Mouse (Mus musculus) embryo, embryonic 9.5 days (tissue): Measurements from ENCODE around the gene Zfp977.
"Not testable (repeated sequence)": the region's sequence is repeated elsewhere in the genome, so short reads cannot be mapped to it uniquely, and the experiment has no call there.

Experiments
- DNase-seq: peaks from one replicate; pipeline ENCODE4 v3.0.0-alpha.2; 2017; ENCODE audit errors: extremely low spot score

Zfp977 gene

DNA sequence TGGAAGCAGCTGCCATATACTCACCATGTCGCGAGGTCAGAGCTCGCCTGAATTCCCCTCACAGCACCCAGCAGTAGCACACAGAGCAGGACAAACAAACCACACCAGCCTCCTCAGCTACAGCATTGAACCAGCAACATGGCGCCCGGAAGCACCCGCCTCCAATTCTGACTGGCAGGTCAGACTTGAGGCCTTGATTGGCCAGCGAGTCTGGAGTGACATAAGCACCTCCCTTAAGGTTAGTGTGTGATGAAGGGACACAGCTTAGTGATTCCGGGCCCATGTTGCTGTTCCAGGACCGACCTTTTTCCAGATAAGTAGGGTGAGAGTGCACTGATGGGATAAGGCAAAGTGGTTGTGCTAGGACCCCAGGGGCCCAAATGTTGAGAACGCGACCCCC is at the start of gene Zfp977:
Gene Zfp977 (minus strand): TSS at position 135 of the 400 bp plus-strand sequence.
- DNase-seq: not testable (repeated sequence)

DNA sequence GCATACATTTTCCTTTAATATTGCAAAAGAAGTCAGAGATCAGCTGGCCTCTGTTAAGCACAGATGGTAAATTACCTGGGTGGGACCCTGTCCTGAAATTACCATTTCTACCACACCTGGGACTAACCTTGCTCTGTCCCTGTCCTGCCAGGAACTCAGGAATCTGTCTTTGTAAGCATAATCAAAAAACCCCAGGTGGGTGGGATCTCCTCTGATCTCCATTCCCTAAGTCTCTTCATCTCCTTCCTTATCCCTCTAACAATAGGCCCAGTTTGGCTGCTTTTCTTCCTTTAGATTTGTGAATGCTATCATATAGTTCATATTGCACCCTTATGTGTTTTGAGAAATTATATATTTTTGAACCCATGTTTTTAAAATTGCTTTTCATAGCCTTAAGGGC is 38.7 kb upstream of the Zfp977 start:
- DNase-seq: not testable (repeated sequence)

DNA sequence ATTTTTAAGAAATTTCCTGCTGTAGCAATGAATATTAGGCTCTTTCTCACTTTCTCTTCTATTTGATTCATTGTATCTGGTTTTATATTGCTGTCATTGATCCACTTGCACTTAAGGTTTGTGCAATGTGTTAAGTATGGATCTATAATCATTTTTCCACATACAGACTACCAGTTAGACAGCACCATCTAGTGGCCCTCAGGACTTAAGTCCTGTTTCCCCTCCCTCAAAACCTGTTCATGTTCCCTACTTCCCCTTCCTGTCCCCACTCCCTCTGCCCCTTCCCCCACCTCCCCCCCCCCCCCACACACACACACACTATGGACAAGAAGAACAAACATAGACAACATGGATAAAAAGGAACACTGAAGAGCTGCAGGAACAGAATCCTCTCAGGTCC is 3.3 kb upstream of the Zfp977 start:
- not testable (repeated sequence) for DNase-seq

DNA sequence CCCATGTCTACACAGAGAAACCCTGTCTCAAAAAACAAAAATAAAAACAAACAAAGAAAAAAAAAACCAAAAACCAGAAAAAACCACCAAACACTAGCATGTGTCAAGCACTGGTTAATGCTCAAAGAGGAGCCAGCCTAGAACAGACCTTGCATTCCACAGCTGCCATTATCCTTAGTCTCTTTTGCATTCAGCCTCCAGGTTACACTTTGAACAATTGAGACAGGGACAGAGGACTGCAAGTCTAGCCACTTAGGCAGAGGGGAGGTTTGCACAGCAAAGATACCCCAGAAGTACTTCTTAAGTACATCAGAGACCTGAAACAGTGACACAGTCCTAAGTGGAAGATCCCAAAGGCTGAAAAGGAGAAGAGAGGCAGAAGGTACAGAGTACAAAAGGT is 1.0 kb downstream of the Zfp977 start:
- not testable (repeated sequence) for DNase-seq

DNA sequence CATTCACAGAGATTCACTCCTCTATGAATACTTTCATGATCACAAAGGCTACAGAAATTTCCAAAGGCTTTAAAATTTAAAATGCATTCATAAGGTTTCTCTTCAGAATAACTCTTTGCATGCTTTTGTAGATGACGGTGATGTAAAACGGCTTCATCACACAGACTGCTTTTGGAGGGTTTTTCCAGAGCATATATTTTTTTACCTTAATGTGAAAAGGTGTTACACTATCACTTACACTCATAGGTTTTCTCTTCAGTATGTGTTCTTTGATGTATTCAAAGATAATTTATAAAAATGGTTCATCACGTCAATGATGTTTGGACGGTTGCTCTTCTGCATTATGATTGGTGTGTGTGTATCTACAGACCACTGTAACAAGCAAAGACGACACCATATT is 13.9 kb downstream of the Zfp977 start, which contains the start of gene Gm21028:
Gene Gm21028 (minus strand): TSS at position 101 of the 400 bp plus-strand sequence.
- no peak for DNase-seq

DNA sequence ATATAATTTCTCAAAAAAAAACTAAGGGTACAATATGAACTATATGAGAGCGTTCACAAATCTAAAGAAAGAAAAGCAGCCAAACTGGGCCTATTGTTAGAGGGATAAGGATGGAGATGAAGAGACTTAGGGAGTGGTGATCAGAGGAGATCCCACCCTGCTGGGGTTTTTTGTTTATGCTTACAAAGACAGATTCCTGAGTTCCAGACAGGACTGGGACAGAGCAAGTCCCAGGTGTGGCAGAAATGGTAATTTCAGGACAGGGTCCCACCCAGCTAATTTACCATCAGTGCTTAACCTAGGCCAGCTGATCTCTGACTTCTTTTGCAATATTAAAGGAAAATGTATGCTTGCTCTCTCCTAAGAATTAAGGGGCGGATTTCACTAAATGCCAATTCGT is 40.6 kb downstream of the Zfp977 start:
- DNase-seq: no peak
